Mouse (Mus musculus): ENCODE results near the gene Mcidas. TPM values are rescaled to one million over a fixed set of nuclear protein-coding genes. Genes with fewer than 3 reads are reported as not detected.

Gene Mcidas
- polyA plus RNA-seq (2012): not detected in 2 replicates

DNA sequence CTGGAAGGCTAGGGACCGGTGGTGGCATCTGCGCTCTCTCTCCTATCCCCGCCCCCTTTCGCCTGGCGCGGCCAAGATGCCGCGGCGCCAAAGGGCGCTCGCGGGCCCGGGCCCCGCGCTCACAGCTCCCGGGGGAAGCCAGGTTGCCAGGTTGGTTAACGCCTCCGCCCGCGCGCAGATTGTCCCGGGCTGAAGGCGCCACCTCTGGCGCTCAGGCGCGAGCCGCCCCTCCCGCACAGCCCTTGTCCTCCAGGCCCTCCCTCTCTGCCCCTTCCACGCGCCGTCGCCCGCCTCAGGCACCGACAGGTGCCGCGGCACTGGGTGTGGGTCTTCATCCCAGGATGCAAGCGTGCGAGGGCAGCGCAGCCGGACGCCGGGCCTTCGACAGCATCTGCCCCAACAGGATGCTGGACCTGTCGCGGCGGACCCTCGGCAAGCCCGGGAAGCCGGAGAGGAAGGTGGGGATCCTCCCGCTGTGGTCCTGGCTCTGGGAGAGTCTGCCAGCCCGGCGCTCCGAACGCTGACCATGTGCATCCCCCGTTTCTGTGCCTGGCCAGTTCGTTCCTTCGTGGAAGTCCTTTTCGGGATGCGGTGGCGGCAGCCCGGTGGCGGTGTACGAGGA is at the start of gene Mcidas:
TSS of gene Mcidas (plus strand) at position 315 of the 622 bp plus-strand sequence.
- TF ChIP-seq GATA1 (IDR thresholded peaks at IDR 0.05; ENCODE audit: low read length): no peak

DNA sequence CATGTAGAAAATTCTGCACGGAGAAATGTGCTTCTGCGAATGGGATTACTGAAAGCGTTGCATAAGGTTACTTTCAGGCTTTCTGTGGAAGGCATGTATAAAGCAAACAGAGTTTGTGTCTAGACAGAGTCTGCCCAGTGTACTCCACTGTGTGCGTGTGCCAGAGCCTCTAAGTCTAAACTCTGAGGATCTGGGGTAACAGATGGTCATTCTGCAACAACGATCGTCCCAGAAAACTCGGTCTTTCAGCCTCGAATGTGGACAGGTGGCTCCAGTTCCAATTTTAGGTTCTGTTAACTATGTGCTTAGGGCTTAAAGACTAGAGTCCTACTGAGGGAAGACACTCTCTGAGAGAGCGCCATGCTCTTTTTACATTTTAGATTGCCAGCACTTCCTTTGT is 48.3 kb upstream of the Mcidas start:
- no peak for TF ChIP-seq GATA1 (IDR thresholded peaks at IDR 0.05; ENCODE audit: low read length)

DNA sequence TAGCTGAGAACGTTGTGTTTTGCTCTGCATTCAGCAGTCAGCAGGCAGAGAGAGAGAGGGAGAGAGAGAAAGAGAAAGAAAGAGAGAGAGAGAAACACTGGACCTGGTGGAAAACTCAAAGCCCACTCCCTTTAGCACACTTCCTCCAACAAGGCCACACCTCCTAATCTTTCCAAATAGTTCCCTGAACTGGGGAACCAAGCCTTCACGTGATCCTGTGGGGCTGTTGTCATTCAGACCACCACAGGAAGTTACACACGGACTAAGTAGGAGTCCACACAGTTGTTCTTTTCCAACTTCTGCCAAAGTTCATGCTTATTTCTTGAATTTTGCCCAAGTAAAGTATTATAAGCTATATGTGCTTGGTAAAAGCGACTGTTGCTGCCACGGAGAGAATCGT is 47.7 kb upstream of the Mcidas start:
- TF ChIP-seq GATA1 (IDR thresholded peaks at IDR 0.05; ENCODE audit: low read length): no peak

DNA sequence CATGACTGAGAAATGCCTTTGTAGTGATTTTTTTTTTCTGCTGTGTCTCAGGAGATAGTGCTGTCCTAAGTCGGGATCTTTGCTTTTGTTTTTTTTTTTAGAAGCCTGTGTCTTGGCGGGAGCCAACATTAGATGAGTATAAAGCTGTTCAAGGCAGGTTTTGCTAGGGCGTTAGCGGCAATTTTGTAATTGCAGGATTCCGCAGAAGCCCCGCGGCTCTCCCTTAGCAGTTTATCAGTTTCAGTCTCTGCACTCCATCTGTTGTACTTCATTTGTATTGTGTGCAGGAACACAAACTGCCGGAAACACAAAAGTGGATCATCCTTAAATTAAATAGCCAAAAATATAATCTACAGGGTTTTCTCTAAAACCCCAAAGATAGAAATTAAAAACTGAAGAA is 39.6 kb upstream of the Mcidas start:
- no peak for TF ChIP-seq GATA1 (IDR thresholded peaks at IDR 0.05; ENCODE audit: low read length)

DNA sequence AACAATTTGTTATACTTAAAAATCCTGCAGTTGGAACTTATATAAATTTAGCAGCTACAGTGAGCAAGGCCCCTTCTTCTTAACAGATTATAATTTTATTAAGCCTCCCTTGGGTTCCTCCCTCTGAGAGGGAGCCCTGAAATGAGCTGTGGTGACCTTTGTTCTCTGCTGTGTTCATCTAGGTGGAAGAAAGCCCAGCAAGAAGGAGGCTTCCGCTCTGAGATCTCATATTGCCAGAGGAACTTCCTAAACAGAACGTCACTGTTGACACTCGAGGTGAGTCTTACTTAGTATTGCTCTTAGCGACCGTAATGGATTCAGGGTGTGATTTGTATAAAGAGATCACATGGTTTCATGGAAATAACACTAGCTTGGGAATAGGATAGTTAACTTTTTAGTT is 30.6 kb upstream of the Mcidas start:
- TF ChIP-seq GATA1 (IDR thresholded peaks at IDR 0.05; ENCODE audit: low read length): no peak

DNA sequence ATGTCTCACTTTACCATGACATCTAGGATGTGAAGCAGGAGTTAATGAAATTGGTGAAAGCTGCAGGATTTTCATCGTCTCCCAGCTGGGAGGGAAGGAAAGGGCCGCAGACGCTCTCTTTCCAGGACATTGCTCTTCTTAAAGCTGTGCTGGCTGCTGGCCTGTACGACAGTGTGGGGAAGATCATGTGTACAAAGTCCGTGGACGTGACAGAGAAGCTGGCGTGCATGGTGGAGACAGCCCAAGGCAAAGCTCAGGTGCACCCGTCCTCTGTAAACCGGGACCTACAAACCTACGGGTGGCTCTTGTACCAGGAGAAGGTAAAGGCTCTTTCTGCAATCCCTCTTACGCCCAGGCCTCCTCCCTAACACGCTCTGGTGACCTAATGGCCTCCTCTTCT is 29.2 kb upstream of the Mcidas start:
- no peak for TF ChIP-seq GATA1 (IDR thresholded peaks at IDR 0.05; ENCODE audit: low read length)

DNA sequence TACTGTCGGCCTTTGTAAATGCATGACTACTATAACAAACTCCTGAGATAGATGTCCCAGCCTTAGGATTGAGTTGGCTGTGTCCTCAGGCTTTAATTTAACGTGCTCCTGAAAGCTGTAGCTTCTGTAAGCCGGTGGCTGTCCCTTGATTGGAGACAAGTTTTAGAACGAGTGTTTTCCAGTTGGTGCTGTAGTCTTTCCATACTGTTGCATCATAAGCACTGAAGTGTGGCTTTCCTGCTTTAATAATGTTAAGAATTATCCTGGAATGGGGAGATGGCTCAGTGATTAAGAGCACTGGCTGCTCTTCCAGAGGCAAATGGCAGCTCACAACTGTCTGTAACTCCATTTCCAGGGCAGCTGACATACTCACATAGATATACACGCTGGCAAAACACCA is 26.4 kb upstream of the Mcidas start:
- no peak for TF ChIP-seq GATA1 (IDR thresholded peaks at IDR 0.05; ENCODE audit: low read length)

DNA sequence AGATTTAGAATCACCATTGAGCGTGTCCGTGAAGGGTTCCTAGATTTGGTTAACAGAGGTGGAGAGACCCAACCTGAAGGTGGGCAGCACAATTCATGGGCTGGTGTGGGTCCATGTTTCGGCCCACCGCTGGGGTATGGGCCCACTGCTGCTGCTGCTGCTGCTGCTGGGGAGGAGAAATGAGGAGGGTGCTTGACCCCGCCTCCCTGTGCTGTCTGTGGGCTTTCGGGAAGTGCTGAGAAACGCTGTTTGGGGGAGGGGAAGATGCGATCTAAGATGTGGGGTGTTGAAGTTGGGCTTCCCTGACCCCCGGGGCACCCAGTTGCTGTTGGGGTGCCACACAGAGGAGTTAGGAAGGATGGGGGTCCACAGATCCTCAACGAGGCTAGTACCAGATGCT is 16.9 kb upstream of the Mcidas start:
- no peak for TF ChIP-seq GATA1 (IDR thresholded peaks at IDR 0.05; ENCODE audit: low read length)

DNA sequence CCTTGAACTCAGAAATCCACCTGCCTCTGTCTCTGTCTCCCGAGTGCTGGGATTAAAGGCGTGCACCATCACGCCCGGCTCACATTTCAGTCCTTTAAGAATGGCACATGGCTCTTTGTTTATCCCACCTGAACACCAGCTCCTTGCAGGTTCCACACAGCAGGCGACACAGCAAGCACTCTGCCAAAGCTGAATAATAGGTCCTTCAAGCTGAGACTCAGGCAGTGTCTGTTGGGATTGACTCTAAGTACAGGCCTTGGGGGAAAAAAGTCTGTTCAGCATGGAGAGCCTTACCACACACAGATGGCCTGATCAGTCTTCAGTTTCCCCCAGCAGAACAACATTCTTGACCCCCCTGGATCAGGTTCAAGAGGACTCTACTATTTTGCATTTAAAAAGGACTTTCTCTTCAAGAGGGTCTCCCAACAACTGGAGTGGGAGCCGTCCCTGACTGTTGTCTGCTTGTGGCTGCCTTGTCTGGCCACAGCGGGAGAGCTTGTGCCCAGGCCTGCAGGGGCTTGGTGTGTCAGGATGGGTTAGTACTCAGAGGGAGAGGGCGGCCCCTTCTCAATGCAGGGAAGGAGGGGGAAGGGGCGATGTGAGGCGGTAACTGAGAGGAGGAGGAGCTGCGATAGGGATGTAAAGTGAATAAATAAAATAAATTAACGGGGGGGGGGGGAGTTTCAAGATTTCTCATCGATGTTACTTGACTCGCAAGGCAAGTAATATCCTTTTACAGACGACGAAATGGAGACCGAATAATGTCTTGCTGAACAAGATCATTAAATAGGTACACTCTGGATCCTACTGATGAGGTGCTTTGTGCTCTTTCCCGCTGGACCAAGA is 7.8 kb upstream of the Mcidas start:
- no peak for TF ChIP-seq GATA1 (IDR thresholded peaks at IDR 0.05; ENCODE audit: low read length)

DNA sequence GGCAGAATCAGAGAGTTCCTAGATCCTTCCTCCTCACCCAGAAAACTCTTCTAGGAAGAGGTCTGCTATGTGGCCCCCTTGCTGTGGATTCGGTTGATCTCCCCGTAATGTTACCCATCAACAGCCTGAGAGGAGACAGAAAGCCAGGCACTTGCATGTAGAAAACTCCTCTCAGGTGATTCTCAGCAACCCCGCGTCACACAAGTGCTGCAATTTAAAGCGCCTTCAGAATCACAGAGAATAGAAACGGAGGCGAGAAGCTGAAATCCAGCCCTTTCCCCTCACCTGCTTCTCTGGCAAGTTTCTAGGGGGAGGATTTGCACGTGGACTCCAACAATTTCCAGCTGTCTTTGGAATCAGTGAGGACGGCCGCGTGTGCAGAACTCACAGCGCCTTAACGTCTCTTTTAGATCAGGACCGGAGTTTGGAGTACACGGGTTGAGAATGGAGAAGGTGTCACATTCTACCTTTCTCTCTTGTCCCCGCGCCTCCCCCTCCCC is 7.1 kb upstream of the Mcidas start:
- TF ChIP-seq GATA1 (IDR thresholded peaks at IDR 0.05; ENCODE audit: low read length): no peak

DNA sequence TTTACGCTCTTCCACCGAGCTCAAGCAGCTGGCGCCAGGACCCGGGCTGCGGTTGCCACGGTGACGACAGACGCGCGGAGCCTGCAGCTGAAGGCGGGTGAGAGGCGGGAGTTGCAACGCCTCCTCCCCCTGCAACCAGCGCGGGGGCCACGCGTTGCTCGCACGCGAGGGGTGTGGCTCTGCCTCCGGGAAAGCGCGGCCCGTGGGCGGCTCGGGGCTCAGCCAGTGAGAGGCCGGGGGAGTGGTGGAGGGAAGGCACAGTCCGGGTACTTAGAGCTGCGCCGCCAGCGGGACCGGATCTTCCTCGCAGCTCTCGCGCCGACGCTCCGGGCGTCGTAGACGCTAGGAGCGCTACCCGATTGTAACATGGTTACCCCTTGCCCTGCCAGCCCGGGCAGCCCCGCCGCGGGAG is 6.1 kb upstream of the Mcidas start, which contains the start of gene Ccno:
TSS of gene Ccno (plus strand) at position 271 of the 412 bp plus-strand sequence.
- no peak for TF ChIP-seq GATA1 (IDR thresholded peaks at IDR 0.05; ENCODE audit: low read length)

DNA sequence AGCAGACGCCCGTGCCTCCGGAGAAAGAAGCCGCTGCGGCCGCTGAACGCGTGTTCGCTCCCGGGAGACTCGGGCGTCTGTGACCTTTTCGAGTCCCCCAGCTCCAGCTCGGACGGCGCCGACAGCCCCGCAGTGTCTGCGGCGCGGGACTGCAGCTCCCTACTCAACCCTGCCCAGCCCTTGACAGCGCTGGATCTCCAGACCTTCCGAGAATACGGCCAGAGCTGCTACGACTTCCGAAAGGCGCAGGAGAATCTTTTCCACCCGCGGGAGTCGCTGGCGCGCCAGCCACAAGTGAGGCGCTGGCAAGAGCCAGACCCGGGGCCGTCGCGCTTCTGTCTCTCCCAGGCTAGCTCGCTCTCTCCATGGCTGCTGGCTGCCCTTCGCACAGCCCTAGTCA is 5.7 kb upstream of the Mcidas start:
- no peak for TF ChIP-seq GATA1 (IDR thresholded peaks at IDR 0.05; ENCODE audit: low read length)

DNA sequence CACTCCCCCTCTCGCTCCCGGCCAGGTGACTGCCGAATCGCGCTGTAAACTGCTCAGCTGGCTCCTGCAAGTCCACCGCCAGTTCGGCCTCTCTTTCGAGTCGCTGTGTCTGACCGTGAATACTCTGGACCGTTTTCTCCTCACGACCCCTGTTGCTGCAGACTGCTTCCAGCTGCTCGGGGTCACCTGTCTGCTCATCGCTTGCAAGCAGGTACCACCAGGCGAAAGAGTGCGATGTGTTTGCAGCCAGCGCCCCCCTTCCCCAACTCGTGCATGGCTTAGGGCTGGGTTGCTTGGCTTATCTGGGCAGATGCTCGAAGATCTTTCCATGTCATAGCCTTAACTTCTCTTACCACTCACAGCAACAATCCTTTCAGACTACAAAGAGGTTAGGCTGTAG is 4.8 kb upstream of the Mcidas start:
- TF ChIP-seq GATA1 (IDR thresholded peaks at IDR 0.05; ENCODE audit: low read length): no peak

DNA sequence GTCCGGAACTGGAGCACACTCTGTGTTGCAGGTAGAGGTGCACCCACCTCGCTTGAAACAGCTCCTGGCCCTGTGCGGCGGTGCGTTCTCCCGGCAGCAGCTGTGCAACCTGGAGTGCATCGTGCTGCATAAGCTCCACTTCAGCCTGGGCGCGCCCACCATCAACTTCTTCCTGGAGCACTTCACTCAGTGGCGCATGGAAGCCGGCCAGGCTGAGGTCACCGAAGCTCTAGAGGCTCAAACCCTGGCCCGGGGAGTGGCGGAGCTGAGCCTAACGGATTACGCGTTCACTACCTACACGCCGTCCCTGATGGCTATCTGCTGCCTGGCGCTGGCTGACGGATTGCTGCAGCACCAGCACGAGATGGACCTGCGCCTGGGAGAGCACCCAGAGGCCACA is 4.1 kb upstream of the Mcidas start:
- TF ChIP-seq GATA1 (IDR thresholded peaks at IDR 0.05; ENCODE audit: low read length): no peak

DNA sequence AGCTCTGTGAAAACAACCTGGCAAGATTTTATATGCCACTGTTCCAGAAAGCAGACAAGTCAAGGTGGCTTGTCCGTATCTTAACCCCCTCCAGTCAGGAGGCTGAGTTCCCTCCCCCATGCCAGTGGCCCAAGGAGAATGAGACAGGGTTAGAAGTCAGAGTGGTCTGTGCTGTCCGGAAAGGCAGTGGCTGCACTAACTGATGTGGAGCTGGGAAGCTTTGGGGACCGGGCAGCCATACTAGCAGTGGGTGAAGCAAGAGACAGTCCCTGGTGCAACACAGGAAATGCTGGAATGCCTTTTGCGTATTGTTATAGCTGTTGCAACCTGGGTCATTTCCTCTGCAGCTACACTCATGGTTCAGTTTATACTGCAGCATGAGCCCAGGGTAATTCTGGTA is 3.3 kb upstream of the Mcidas start:
- no peak for TF ChIP-seq GATA1 (IDR thresholded peaks at IDR 0.05; ENCODE audit: low read length)

DNA sequence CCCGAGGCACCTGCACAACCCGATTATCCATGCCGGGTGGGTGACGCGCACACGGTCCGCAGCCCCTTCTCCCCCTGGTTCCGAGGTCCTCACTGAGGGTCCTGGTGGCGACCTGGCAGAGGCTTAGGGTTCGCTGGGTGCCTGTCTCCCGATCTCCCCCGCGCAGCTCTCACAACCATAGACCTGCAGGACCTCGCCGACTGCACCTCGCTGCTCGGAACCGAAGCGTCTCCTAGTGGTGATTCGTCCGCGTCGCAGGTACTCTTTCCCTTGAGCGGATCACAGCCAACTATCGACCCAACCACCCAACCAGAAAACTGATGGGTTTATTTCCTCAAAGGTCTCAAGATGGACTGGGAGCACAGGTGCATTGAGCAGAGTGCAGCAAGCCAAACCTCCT is 546 bp downstream of the Mcidas start:
- no peak for TF ChIP-seq GATA1 (IDR thresholded peaks at IDR 0.05; ENCODE audit: low read length)

DNA sequence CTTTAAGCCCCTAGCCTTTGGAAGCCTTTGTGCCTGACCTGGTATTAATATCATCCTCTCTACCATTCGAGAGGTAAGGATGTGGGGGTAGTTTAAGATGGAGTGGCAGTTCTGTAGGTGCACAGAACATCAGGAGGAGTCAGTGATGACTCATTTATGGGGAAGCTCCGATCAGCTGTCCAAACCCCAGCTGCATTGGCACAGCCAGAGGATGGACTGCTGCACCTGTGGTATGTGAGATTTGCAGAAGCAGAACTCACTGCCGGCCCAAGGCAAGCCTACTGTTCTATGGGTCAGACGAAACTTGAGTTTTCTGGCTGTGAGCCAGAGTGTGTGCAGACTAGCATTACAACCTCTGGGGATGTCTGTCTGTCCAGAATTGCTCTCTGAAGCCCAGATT is 2.8 kb downstream of the Mcidas start:
- TF ChIP-seq GATA1 (IDR thresholded peaks at IDR 0.05; ENCODE audit: low read length): no peak

Data from G1E-ER4 (cell line).